Mouse (Mus musculus) thymus, postnatal 0 days (tissue): ENCODE data around the gene 4930404H24Rik. TPM values are rescaled to one million over a fixed set of nuclear protein-coding genes. Genes with fewer than 3 reads are reported as not detected.

Source experiments
- DNase-seq: peaks from one replicate; pipeline ENCODE4 v3.0.0-alpha.2; 2015; ENCODE audit warnings: low spot score
- polyA plus RNA-seq: library from polyadenylated mRNA; unstranded; fragments of >200 nt; fragmentation: Nextera tagmentation; extraction: Ambion mirVana; gene quantifications from 2 replicates; pipeline ENCODE4 v1.2.1, GENCODE M21; 2015

4930404H24Rik gene
- polyA plus RNA-seq, 1 experiment from 2014 or later: not detected

GRCm38 (mm10) chr2:153509211-153510029 lies 16.8 kb downstream of the 4930404H24Rik start:
- DNase-seq: peak; percentile 27

- DNase-seq: no peak
Observed at GRCm38 (mm10) chr2:153510136-153510535, 17.5 kb downstream of the 4930404H24Rik start.

- DNase-seq: no peak
Observed at GRCm38 (mm10) chr2:153511562-153511961, 19.0 kb downstream of the 4930404H24Rik start.

GRCm38 (mm10) chr2:153512416-153513323 lies 20.1 kb downstream of the 4930404H24Rik start:
- no peak for DNase-seq

GRCm38 (mm10) chr2:153513983-153514382 lies 21.4 kb downstream of the 4930404H24Rik start:
- no peak for DNase-seq

GRCm38 (mm10) chr2:153514497-153515380 lies 22.1 kb downstream of the 4930404H24Rik start:
- DNase-seq: no peak

- DNase-seq: no peak
Observed at GRCm38 (mm10) chr2:153515582-153515981, 23.0 kb downstream of the 4930404H24Rik start.

- no peak for DNase-seq
Observed at GRCm38 (mm10) chr2:153516961-153517360, 24.4 kb downstream of the 4930404H24Rik start.

- no peak for DNase-seq
Observed at GRCm38 (mm10) chr2:153520057-153520456, 27.5 kb downstream of the 4930404H24Rik start.

- no peak for DNase-seq
Observed at GRCm38 (mm10) chr2:153522270-153522669, 29.7 kb downstream of the 4930404H24Rik start.

GRCm38 (mm10) chr2:153523143-153523542 lies 30.6 kb downstream of the 4930404H24Rik start:
- DNase-seq: no peak

GRCm38 (mm10) chr2:153523656-153524055 lies 31.1 kb downstream of the 4930404H24Rik start:
- peak; percentile 84 for DNase-seq

- DNase-seq: no peak
Observed at GRCm38 (mm10) chr2:153524727-153525126, 32.1 kb downstream of the 4930404H24Rik start.

GRCm38 (mm10) chr2:153525906-153526311 lies 33.3 kb downstream of the 4930404H24Rik start:
- DNase-seq: peak; percentile 88

GRCm38 (mm10) chr2:153526850-153527530 lies 34.4 kb downstream of the 4930404H24Rik start:
- DNase-seq: no peak

- peak; percentile 34 for DNase-seq
Observed at GRCm38 (mm10) chr2:153527580-153528531, 35.3 kb downstream of the 4930404H24Rik start.

- peak; percentile 35 for DNase-seq
Observed at GRCm38 (mm10) chr2:153528571-153529364, 36.2 kb downstream of the 4930404H24Rik start.

- peak; percentile 23 for DNase-seq
Observed at GRCm38 (mm10) chr2:153529365-153529781, 36.8 kb downstream of the 4930404H24Rik start.
